Mouse (Mus musculus) heart, embryonic 13.5 days (tissue): Measurements from ENCODE around the gene Rps3a1. TPM values are rescaled to one million over a fixed set of nuclear protein-coding genes. Genes with fewer than 3 reads are reported as not detected.

Experiments
- ATAC-seq: fragments of 200-750 bp; cut with Nextera tagmentation; 2 replicates; pipeline ENCODE4 v1.8.0; 2017; ENCODE audit warnings: moderate TSS enrichment; ENCODE audit not compliant: insufficient number of reproducible peaks, low FRiP score, low TSS enrichment; ENCODE audit errors: extremely low read depth
- H3K27ac ChIP-seq: fragments of 300-500 bp; sonication (generic); replicated peaks from 2 replicates; pipeline ENCODE4 v1.5.1; 2015; ENCODE audit warnings: moderate library complexity, mild to moderate bottlenecking, inconsistent platforms
- H3K27me3 ChIP-seq: fragments of 300-500 bp; sonication (generic); replicated peaks from 2 replicates; pipeline ENCODE4 v1.6.1; 2015; ENCODE audit warnings: mild to moderate bottlenecking, inconsistent platforms
- H3K36me3 ChIP-seq: fragments of 300-500 bp; sonication (generic); 2 replicates; pipeline ENCODE4 v1.6.1; 2015; ENCODE audit warnings: mild to moderate bottlenecking, inconsistent platforms
- H3K4me1 ChIP-seq: fragments of 300-500 bp; sonication (generic); 2 replicates; pipeline ENCODE4 v1.6.1; 2015; ENCODE audit warnings: inconsistent platforms
- H3K4me2 ChIP-seq: fragments of 300-500 bp; sonication (generic); 2 replicates; pipeline ENCODE4 v1.6.1; 2015; ENCODE audit warnings: inconsistent platforms, mild to moderate bottlenecking, moderate library complexity
- H3K4me3 ChIP-seq: fragments of 300-500 bp; sonication (generic); 2 replicates; pipeline ENCODE4 v1.5.1; 2015; ENCODE audit warnings: moderate library complexity, mild to moderate bottlenecking, inconsistent platforms
- H3K9ac ChIP-seq: fragments of 300-500 bp; sonication (generic); 2 replicates; pipeline ENCODE4 v1.6.1; 2015; ENCODE audit warnings: inconsistent platforms, mild to moderate bottlenecking, moderate library complexity
- H3K9me3 ChIP-seq: fragments of 300-500 bp; sonication (generic); 2 replicates; pipeline ENCODE4 v1.6.1; 2016; ENCODE audit warnings: inconsistent platforms
- WGBS: fragments of 180-500 bp; shearing (Covaris S2); methylation state at CpG from one replicate; pipeline ENCODE4 v1.1.7; 2015; ENCODE audit warnings: mixed read lengths; 5-methylcytosine and 5-hydroxymethylcytosine counted together
- polyA plus RNA-seq: library from polyadenylated mRNA; unstranded; fragments of >200 nt; fragmentation: Nextera tagmentation; extraction: Ambion mirVana; gene quantifications from 2 replicates; pipeline ENCODE4 v1.2.1, GENCODE M21; 2015

Gene Rps3a1
- polyA plus RNA-seq, 1 experiment from 2014 or later, result 788 TPM

GRCm38 (mm10) chr3:86141366-86141765 is 1.1 kb downstream of the Rps3a1 start:
- Histone ChIP-seq H3K9me3 (no peaks in the 10 kb centered on the region), H3K4me3 (peak overlapping the region; percentile 98), H3K9ac (peak overlapping the region; percentile 100), H3K4me2 (peak overlapping the region; percentile 90), H3K27ac (peak overlapping the region; percentile 87), H3K36me3 (peaks cover 52% of the 10 kb centered on the region), H3K4me1 (peaks cover 17% of the 10 kb centered on the region), H3K27me3 (no peaks in the 10 kb centered on the region)
- 7% methylated on average over 7 of the region's 7 CpGs for WGBS
- no peak for ATAC-seq

- no peak for ATAC-seq
- Histone ChIP-seq H3K36me3 (peaks cover 69% of the 10 kb centered on the region), H3K9me3 (no peaks in the 10 kb centered on the region), H3K27ac (no peak overlapping the region), H3K9ac (peak overlapping the region; percentile 37; the same call in 1 of the 2 replicates), H3K4me3 (0 out of 2 replicates have a peak overlapping the region, but pooled peaks have one; percentile 98), H3K4me1 (peaks cover 17% of the 10 kb centered on the region), H3K4me2 (peak overlapping the region; percentile 90), H3K27me3 (no peaks in the 10 kb centered on the region)
- 88% methylated on average over 4 of the region's 4 CpGs for WGBS
These were observed 2.8 kb downstream of the Rps3a1 start for GRCm38 (mm10) chr3:86139660-86140059.

GRCm38 (mm10) chr3:86136936-86137574 is 5.4 kb downstream of the Rps3a1 start:
- Histone ChIP-seq H3K4me2 (no peak overlapping the region), H3K36me3 (peaks cover 78% of the 10 kb centered on the region), H3K9ac (no peak overlapping the region), H3K27me3 (no peaks in the 10 kb centered on the region), H3K9me3 (no peaks in the 10 kb centered on the region), H3K27ac (no peak overlapping the region), H3K4me3 (no peak overlapping the region), H3K4me1 (peaks cover 17% of the 10 kb centered on the region)
- no peak; the same call in 1 of the 2 replicates for ATAC-seq
- WGBS, result 87% methylated on average over 6 of the region's 6 CpGs

- H3K4me1 ChIP-seq, result peaks cover 11% of the 10 kb centered on the region
- no peak overlapping the region for H3K9ac ChIP-seq
- no peaks in the 10 kb centered on the region for H3K9me3 ChIP-seq
- H3K4me2 ChIP-seq, result no peak overlapping the region
- no peak overlapping the region for H3K27ac ChIP-seq
- no peak overlapping the region for H3K4me3 ChIP-seq
- H3K36me3 ChIP-seq, result peaks cover 73% of the 10 kb centered on the region
- ATAC-seq, result no peak
- no peaks in the 10 kb centered on the region for H3K27me3 ChIP-seq
- 76% methylated on average over 6 of the region's 6 CpGs for WGBS
These were observed 6.5 kb downstream of the Rps3a1 start for GRCm38 (mm10) chr3:86135886-86136563.

GRCm38 (mm10) chr3:86134939-86135638 is 7.4 kb downstream of the Rps3a1 start:
- no peak for ATAC-seq
- no peak overlapping the region for H3K4me2 ChIP-seq
- no peak overlapping the region for H3K27ac ChIP-seq
- H3K9ac ChIP-seq, result no peak overlapping the region
- WGBS, result 88% methylated on average over 6 of the region's 6 CpGs
- H3K9me3 ChIP-seq, result no peaks in the 10 kb centered on the region
- no peaks in the 10 kb centered on the region for H3K27me3 ChIP-seq
- no peak overlapping the region for H3K4me3 ChIP-seq
- H3K36me3 ChIP-seq, result peaks cover 63% of the 10 kb centered on the region
- H3K4me1 ChIP-seq, result 0 out of 2 replicates have a peak, but pooled peaks cover 3% of the 10 kb centered on the region

GRCm38 (mm10) chr3:86129757-86130156 is 12.7 kb downstream of the Rps3a1 start:
- 13% methylated on average over 6 of the region's 6 CpGs for WGBS

GRCm38 (mm10) chr3:86123251-86123746 is 19.2 kb downstream of the Rps3a1 start:
- peaks cover 49% of the 10 kb centered on the region for H3K36me3 ChIP-seq

More at GRCm38 (mm10) chr3:86129757-86130156, 12.7 kb downstream of the Rps3a1 start:
- Histone ChIP-seq H3K36me3 (peaks cover 34% of the 10 kb centered on the region), H3K27me3 (no peaks in the 10 kb centered on the region), H3K27ac (no peak overlapping the region), H3K4me1 (no peaks in the 10 kb centered on the region), H3K4me2 (no peak overlapping the region), H3K9me3 (no peaks in the 10 kb centered on the region), H3K9ac (no peak overlapping the region), H3K4me3 (no peak overlapping the region)
- ATAC-seq, result no peak

GRCm38 (mm10) chr3:86122156-86122555 is 20.3 kb downstream of the Rps3a1 start:
- Histone ChIP-seq H3K27me3 (no peaks in the 10 kb centered on the region), H3K4me1 (no peaks in the 10 kb centered on the region), H3K4me2 (no peak overlapping the region), H3K9ac (no peak overlapping the region), H3K27ac (no peak overlapping the region), H3K36me3 (peaks cover 39% of the 10 kb centered on the region), H3K9me3 (no peaks in the 10 kb centered on the region), H3K4me3 (no peak overlapping the region)
- ATAC-seq, result no peak

More at GRCm38 (mm10) chr3:86123251-86123746, 19.2 kb downstream of the Rps3a1 start:
- WGBS, result 70% methylated on average over 8 of the region's 8 CpGs
- no peaks in the 10 kb centered on the region for H3K27me3 ChIP-seq
- H3K4me3 ChIP-seq, result no peak overlapping the region
- no peaks in the 10 kb centered on the region for H3K9me3 ChIP-seq
- H3K4me2 ChIP-seq, result no peak overlapping the region
- H3K4me1 ChIP-seq, result no peaks in the 10 kb centered on the region
- no peak overlapping the region for H3K27ac ChIP-seq
- no peak overlapping the region for H3K9ac ChIP-seq
- ATAC-seq, result no peak

- Histone ChIP-seq H3K27ac (no peak overlapping the region), H3K4me2 (no peak overlapping the region), H3K9me3 (peaks cover 7% of the 10 kb centered on the region; the same call in 1 of the 2 replicates), H3K4me1 (no peaks in the 10 kb centered on the region; the same call in 1 of the 2 replicates), H3K9ac (no peak overlapping the region), H3K36me3 (peaks cover 45% of the 10 kb centered on the region), H3K27me3 (no peaks in the 10 kb centered on the region), H3K4me3 (no peak overlapping the region)
- 65% methylated on average over 16 of the region's 16 CpGs for WGBS
- no peak for ATAC-seq
These were observed 23.1 kb downstream of the Rps3a1 start for GRCm38 (mm10) chr3:86119237-86119932.

GRCm38 (mm10) chr3:86116951-86117350 is 25.6 kb downstream of the Rps3a1 start:
- no peak overlapping the region for H3K27ac ChIP-seq
- H3K9me3 ChIP-seq, result peaks cover 7% of the 10 kb centered on the region; the same call in 1 of the 2 replicates
- peaks cover 44% of the 10 kb centered on the region for H3K36me3 ChIP-seq
- H3K27me3 ChIP-seq, result no peaks in the 10 kb centered on the region
- no peaks in the 10 kb centered on the region; the same call in 1 of the 2 replicates for H3K4me1 ChIP-seq
- H3K4me3 ChIP-seq, result no peak overlapping the region
- H3K4me2 ChIP-seq, result no peak overlapping the region
- 90% methylated on average over 4 of the region's 4 CpGs for WGBS
- no peak overlapping the region for H3K9ac ChIP-seq
- ATAC-seq, result no peak
